Comparison of ENCODE assay signal across 9 mouse cellular contexts in genomic region chr1:138844166-138844565, GRCm38 (mm10). TPM values are rescaled to one million over a fixed set of nuclear protein-coding genes. Genes with fewer than 3 reads are reported as not detected.
DNase-seq lines count a peak whose midpoint lies in the region; ATAC-seq and TF ChIP-seq lines count a peak whose summit lies in the region.
"Had no signal": no experiment of that assay in that cellular context is flagged by ENCODE, and none has a peak within 500 bp of the region (broad histone marks: within the 10 kb centered on the region; RNA-seq: fewer than 3 reads in every experiment).

No protein-coding gene starts in this region.

- intact Hi-C loops in left cerebral cortex, postnatal 14 days (cut with DNase I): loop anchor here (5.0 to 10.0 kb wide), 2 partner anchors 339 to 423 kb away; no protein-coding TSS in a partner anchor

- no peak overlapping the region; the same call in 1 of the 2 replicates for H3K27ac ChIP-seq in layer of hippocampus, adult 2 months
- peak overlapping the region; percentile 74; the same call in 1 of the 2 replicates for H3K27ac ChIP-seq in forebrain, embryonic 11.5 days (ENCODE audit: low read depth, low read length)
- H3K27ac ChIP-seq in limb, embryonic 13.5 days: peak overlapping the region; percentile 92
- no peak overlapping the region for H3K27ac ChIP-seq in stomach, embryonic 14.5 days (ENCODE audit: low read length)

- H3K4me2 ChIP-seq in forebrain, embryonic 11.5 days (ENCODE audit: low read depth, low read length, severe bottlenecking): peak overlapping the region; percentile 69
- H3K4me2 ChIP-seq in limb, embryonic 13.5 days (replicated peaks): peak overlapping the region; percentile 81
- H3K4me2 ChIP-seq in stomach, embryonic 14.5 days (replicated peaks; ENCODE audit: low read depth, low read length): peak overlapping the region; percentile 43; the same call in 1 of the 2 replicates

- peak overlapping the region; percentile 53 for H3K4me3 ChIP-seq in layer of hippocampus, adult 2 months
- peak overlapping the region; percentile 32 for H3K4me3 ChIP-seq in forebrain, embryonic 11.5 days (ENCODE audit: low read depth, low read length)
- H3K4me3 ChIP-seq in limb, embryonic 13.5 days: peak overlapping the region; percentile 71
- H3K4me3 ChIP-seq in stomach, embryonic 14.5 days (ENCODE audit: low read depth, low read length): 0 out of 2 replicates have a peak overlapping the region, but pooled peaks have one; percentile 21
- no peak overlapping the region for H3K4me3 ChIP-seq in lung, adult 2 months (replicated peaks; ENCODE audit: extremely low read depth, low read depth, low read length)

- H3K9me3 ChIP-seq in forebrain, embryonic 11.5 days (ENCODE audit: control insufficient read depth, low read length): no peaks in the 10 kb centered on the region
- no peaks in the 10 kb centered on the region for H3K9me3 ChIP-seq in limb, embryonic 13.5 days
- H3K9me3 ChIP-seq in stomach, embryonic 14.5 days (ENCODE audit: control insufficient read depth, low read depth, low read length): no peaks in the 10 kb centered on the region

- TF ChIP-seq CTCF in layer of hippocampus, adult 2 months (conservative IDR thresholded peaks at IDR 0.05): no peak
- TF ChIP-seq CTCF in lung, adult 2 months (IDR thresholded peaks at IDR 0.05; ENCODE audit: insufficient read depth, low read length): no peak

- peak overlapping the region; percentile 52 for H3K9ac ChIP-seq in forebrain, embryonic 11.5 days (ENCODE audit: low read length)
- peak overlapping the region; percentile 79 for H3K9ac ChIP-seq in limb, embryonic 13.5 days
- H3K9ac ChIP-seq in stomach, embryonic 14.5 days (replicated peaks; ENCODE audit: low read depth, low read length): no peak overlapping the region

- DNase-seq in layer of hippocampus, adult 2 months (ENCODE audit: low spot score in 2 of 2): no peak
- no peak for DNase-seq in layer of hippocampus, postnatal 14 days (ENCODE audit: low spot score in 2 of 2)
- DNase-seq in forebrain, embryonic 11.5 days (ENCODE audit: low spot score): peak; percentile 59
- no peak for DNase-seq in lung, adult 2 months
- no peak for DNase-seq in left cerebral cortex, postnatal 14 days (ENCODE audit: low spot score in 2 of 2)
- DNase-seq: lung, embryonic 14.5 days had no signal

- H3K4me1 ChIP-seq in forebrain, embryonic 11.5 days (replicated peaks; ENCODE audit: control insufficient read depth, insufficient read depth, low read length): peaks cover 21% of the 10 kb centered on the region; the same call in 1 of the 2 replicates
- peaks cover 39% of the 10 kb centered on the region for H3K4me1 ChIP-seq in limb, embryonic 13.5 days
- peaks cover 4% of the 10 kb centered on the region; the same call in 1 of the 2 replicates for H3K4me1 ChIP-seq in stomach, embryonic 14.5 days (ENCODE audit: control insufficient read depth, insufficient read depth, low read length)
- peaks cover 10% of the 10 kb centered on the region for H3K4me1 ChIP-seq in lung, adult 2 months (ENCODE audit: control insufficient read depth, insufficient read depth, low read length)

- ATAC-seq in forebrain, embryonic 11.5 days (replicated peaks; ENCODE audit: low FRiP score): peak; percentile 14; the same call in 1 of the 2 replicates
- ATAC-seq in limb, embryonic 13.5 days (ENCODE audit: low FRiP score, low read depth): no peak
- ATAC-seq in stomach, embryonic 14.5 days (ENCODE audit: insufficient number of reproducible peaks, insufficient read depth, low FRiP score, low read depth): no peak

- no peaks in the 10 kb centered on the region for H3K36me3 ChIP-seq in forebrain, embryonic 11.5 days (ENCODE audit: control insufficient read depth, insufficient read depth, low read length)
- no peaks in the 10 kb centered on the region for H3K36me3 ChIP-seq in limb, embryonic 13.5 days
- no peaks in the 10 kb centered on the region for H3K36me3 ChIP-seq in stomach, embryonic 14.5 days (ENCODE audit: control insufficient read depth, insufficient read depth, low read length)

- 2% methylated on average over 3 of the region's 3 CpGs for WGBS in forebrain, embryonic 11.5 days
- WGBS in limb, embryonic 13.5 days: 4% methylated on average over 3 of the region's 3 CpGs
- WGBS in stomach, embryonic 14.5 days: 4% methylated on average over 3 of the region's 3 CpGs
- WGBS in lung, adult 2 months: 14% methylated on average over 3 of the region's 3 CpGs

- no peak for TF ChIP-seq POLR2A in lung, adult 2 months (IDR thresholded peaks at IDR 0.05; ENCODE audit: borderline replicate concordance, extremely low read depth, low read depth, low read length)

- peaks cover 70% of the 10 kb centered on the region for H3K27me3 ChIP-seq in forebrain, embryonic 11.5 days (ENCODE audit: control insufficient read depth, insufficient read depth, low read length)
- H3K27me3 ChIP-seq in limb, embryonic 13.5 days: peaks cover 51% of the 10 kb centered on the region
- peaks cover 43% of the 10 kb centered on the region for H3K27me3 ChIP-seq in stomach, embryonic 14.5 days (ENCODE audit: control insufficient read depth, insufficient read depth, low read length)

RNA-seq across cellular contexts. Expression of gene Lhx9, which starts 4.2 kb away (rescaled TPM):
- 10 to 100 TPM; 16.5 to 17.4 TPM for total RNA-seq in layer of hippocampus, adult 2 months (2021)
- total RNA-seq in layer of hippocampus, postnatal 14 days (2021): 10 to 100 TPM; 13.5 to 15.1 TPM
- polyA plus RNA-seq in forebrain, embryonic 11.5 days (2014; fragmentation: Nextera tagmentation; extraction: Ambion mirVana): 34.3 and 35.3 TPM in 2 replicates
- polyA plus RNA-seq in limb, embryonic 13.5 days (2015; fragmentation: Nextera tagmentation; extraction: Ambion mirVana): 34.5 and 40.2 TPM in 2 replicates
- 0.90 and 1.00 TPM in 2 replicates for polyA plus RNA-seq in stomach, embryonic 14.5 days (2014; fragmentation: Nextera tagmentation; extraction: Ambion mirVana)
- polyA plus RNA-seq in lung, adult 2 months (2012; rRNA removed): not detected in 2 replicates
- total RNA-seq in left cerebral cortex, postnatal 14 days (2021): 1 to 10 TPM in 1 of 2 experiments, under 1 TPM in 1; 0.33 to 1.6 TPM
- total RNA-seq: hematopoietic stem cell, adult 5-6 weeks had no signal
- polyA plus RNA-seq: lung, embryonic 14.5 days had no signal

RNA-seq across cellular contexts. Expression of gene 2310009B15Rik, which starts 12.5 kb away (rescaled TPM):
- total RNA-seq in layer of hippocampus, adult 2 months (2021): 10 to 100 TPM; 23.1 to 24.7 TPM
- 10 to 100 TPM; 19.9 to 24.3 TPM for total RNA-seq in layer of hippocampus, postnatal 14 days (2021)
- polyA plus RNA-seq in forebrain, embryonic 11.5 days (2014; fragmentation: Nextera tagmentation; extraction: Ambion mirVana): 44.3 and 47.7 TPM in 2 replicates
- polyA plus RNA-seq in limb, embryonic 13.5 days (2015; fragmentation: Nextera tagmentation; extraction: Ambion mirVana): 44.1 and 46.0 TPM in 2 replicates
- polyA plus RNA-seq in stomach, embryonic 14.5 days (2014; fragmentation: Nextera tagmentation; extraction: Ambion mirVana): 54.1 and 61.6 TPM in 2 replicates
- polyA plus RNA-seq in lung, adult 2 months (2012; rRNA removed): 20.2 and 20.6 TPM in 2 replicates
- total RNA-seq in left cerebral cortex, postnatal 14 days (2021): 10 to 100 TPM; 13.7 to 14.2 TPM

Comparison
In these comparisons a context has a peak if more than half of its experiments do, and no peak if none do; other contexts are left out.
1. H3K27ac ChIP-seq: peak in forebrain, embryonic 11.5 days (single experiment) and limb, embryonic 13.5 days (single experiment); none in layer of hippocampus, adult 2 months (single experiment) and stomach, embryonic 14.5 days (single experiment).
2. RNA of gene Lhx9, which starts 4.2 kb away (polyA plus RNA-seq): 34.5 to 40.2 TPM in limb, embryonic 13.5 days and 34.3 to 35.3 TPM in forebrain, embryonic 11.5 days; 0.90 to 1.00 TPM in stomach, embryonic 14.5 days and not detected in lung, adult 2 months; every median in the first group is over 10 times any median in the second.
3. Peak in every context shown above with its lines, with median percentiles within 50 percentile points of each other: H3K4me2 ChIP-seq.